Mouse (Mus musculus): ENCODE data around the gene Dusp9. TPM values are rescaled to one million over a fixed set of nuclear protein-coding genes. Genes with fewer than 3 reads are reported as not detected.
A peak's percentile ranks its signal among the peaks of the same experiment; 100 is the strongest.

The Dusp9 gene
- polyA plus RNA-seq, 1 experiment from 2014 or later = 3.9 TPM

GRCm38 (mm10) chrX:73639901-73640469 lies 766 bp downstream of the Dusp9 start:
- Histone ChIP-seq H3K4me1 (ENCODE audit: insufficient read depth) (0 out of 2 replicates have a peak, but pooled peaks cover 3% of the 10 kb centered on the region), H3K9me3 (ENCODE audit: low read length) (no peaks in the 10 kb centered on the region), H3K4me2 (ENCODE audit: low read depth, low read length) (peak overlapping the region; percentile 63), H3K4me3 (ENCODE audit: low read depth, low read length) (peak overlapping the region; percentile 36), H3K9ac (replicated peaks) (no peak overlapping the region), H3K27ac (ENCODE audit: low read depth) (no peak overlapping the region), H3K36me3 (replicated peaks; ENCODE audit: insufficient read depth, low read length) (no peaks in the 10 kb centered on the region), H3K27me3 (ENCODE audit: insufficient read depth, low read length) (peaks cover 36% of the 10 kb centered on the region)
- no peak for TF ChIP-seq CTCF (IDR thresholded peaks at IDR 0.05; ENCODE audit: low read depth)
- no peak for TF ChIP-seq EP300 (IDR thresholded peaks at IDR 0.05; ENCODE audit: low read depth)
- no peak for ATAC-seq
- no peak for DNase-seq
- 22% methylated on average over 31 of the region's 41 CpGs for WGBS (ENCODE audit: insufficient replicate concordance)

GRCm38 (mm10) chrX:73645121-73645520 lies 5.9 kb downstream of the Dusp9 start:
- no peak overlapping the region for H3K27ac ChIP-seq (ENCODE audit: low read depth)
- 50% methylated on average over 4 of the region's 4 CpGs for WGBS (ENCODE audit: insufficient replicate concordance)
- H3K4me1 ChIP-seq (ENCODE audit: insufficient read depth) = no peaks in the 10 kb centered on the region

DNA sequence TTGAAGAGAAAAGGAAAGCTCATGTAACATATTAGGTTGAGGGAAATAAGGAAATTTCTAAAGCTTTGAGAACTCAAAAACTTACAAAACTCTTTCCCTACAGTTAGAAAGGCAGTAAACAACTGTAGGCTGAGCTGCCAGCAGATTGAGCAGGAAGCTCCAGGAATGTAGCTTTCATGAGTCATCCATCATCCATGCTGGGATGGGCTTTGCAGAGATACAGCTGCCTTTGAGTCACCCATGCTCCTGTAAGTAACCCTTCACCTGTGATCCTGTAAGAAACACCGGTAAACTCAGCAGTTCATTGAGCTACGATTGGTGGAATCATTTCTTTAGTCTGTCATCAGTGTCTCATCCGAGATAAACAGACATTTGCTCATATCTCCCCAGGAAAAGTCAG lies 11.7 kb downstream of the Dusp9 start:
- Histone ChIP-seq H3K27ac (ENCODE audit: low read depth) (no peak overlapping the region), H3K4me3 (ENCODE audit: low read depth, low read length) (no peak overlapping the region), H3K27me3 (ENCODE audit: insufficient read depth, low read length) (no peaks in the 10 kb centered on the region), H3K4me2 (ENCODE audit: low read depth, low read length) (no peak overlapping the region), H3K4me1 (ENCODE audit: insufficient read depth) (no peaks in the 10 kb centered on the region), H3K9ac (replicated peaks) (no peak overlapping the region), H3K9me3 (ENCODE audit: low read length) (no peaks in the 10 kb centered on the region), H3K36me3 (replicated peaks; ENCODE audit: insufficient read depth, low read length) (no peaks in the 10 kb centered on the region)
- WGBS (ENCODE audit: insufficient replicate concordance) = 65% methylated on average over 3 of the region's 3 CpGs
- ATAC-seq = no peak
- DNase-seq = no peak
- TF ChIP-seq EP300 (IDR thresholded peaks at IDR 0.05; ENCODE audit: low read depth) = no peak
- TF ChIP-seq CTCF (IDR thresholded peaks at IDR 0.05; ENCODE audit: low read depth) = no peak

More at GRCm38 (mm10) chrX:73645121-73645520, 5.9 kb downstream of the Dusp9 start:
- Histone ChIP-seq H3K9me3 (ENCODE audit: low read length) (no peaks in the 10 kb centered on the region), H3K9ac (replicated peaks) (no peak overlapping the region), H3K4me2 (ENCODE audit: low read depth, low read length) (no peak overlapping the region), H3K27me3 (ENCODE audit: insufficient read depth, low read length) (peaks cover 1% of the 10 kb centered on the region), H3K4me3 (ENCODE audit: low read depth, low read length) (no peak overlapping the region), H3K36me3 (replicated peaks; ENCODE audit: insufficient read depth, low read length) (no peaks in the 10 kb centered on the region)
- no peak for TF ChIP-seq CTCF (IDR thresholded peaks at IDR 0.05; ENCODE audit: low read depth)
- no peak for TF ChIP-seq EP300 (IDR thresholded peaks at IDR 0.05; ENCODE audit: low read depth)
- DNase-seq = no peak
- ATAC-seq = no peak

GRCm38 (mm10) chrX:73653392-73653791 lies 14.2 kb downstream of the Dusp9 start:
- Histone ChIP-seq H3K27ac (ENCODE audit: low read depth) (0 out of 2 replicates have a peak overlapping the region, but pooled peaks have one; percentile 18), H3K9me3 (ENCODE audit: low read length) (no peaks in the 10 kb centered on the region), H3K4me3 (ENCODE audit: low read depth, low read length) (no peak overlapping the region), H3K27me3 (ENCODE audit: insufficient read depth, low read length) (no peaks in the 10 kb centered on the region), H3K36me3 (replicated peaks; ENCODE audit: insufficient read depth, low read length) (no peaks in the 10 kb centered on the region), H3K9ac (replicated peaks) (no peak overlapping the region), H3K4me1 (ENCODE audit: insufficient read depth) (no peaks in the 10 kb centered on the region), H3K4me2 (ENCODE audit: low read depth, low read length) (no peak overlapping the region)
- DNase-seq = no peak
- peak; percentile 76 for ATAC-seq
- no peak for TF ChIP-seq EP300 (IDR thresholded peaks at IDR 0.05; ENCODE audit: low read depth)
- TF ChIP-seq CTCF (IDR thresholded peaks at IDR 0.05; ENCODE audit: low read depth) = no peak
- WGBS (ENCODE audit: insufficient replicate concordance) = 68% methylated on average over 6 of the region's 6 CpGs

GRCm38 (mm10) chrX:73654177-73654576 lies 15.0 kb downstream of the Dusp9 start:
- no peaks in the 10 kb centered on the region for H3K9me3 ChIP-seq (ENCODE audit: low read length)
- H3K36me3 ChIP-seq (replicated peaks; ENCODE audit: insufficient read depth, low read length) = no peaks in the 10 kb centered on the region
- ATAC-seq = peak; percentile 79
- no peaks in the 10 kb centered on the region for H3K4me1 ChIP-seq (ENCODE audit: insufficient read depth)
- H3K4me3 ChIP-seq (ENCODE audit: low read depth, low read length) = no peak overlapping the region
- H3K4me2 ChIP-seq (ENCODE audit: low read depth, low read length) = peak overlapping the region; percentile 36; the same call in 1 of the 2 replicates
- WGBS (ENCODE audit: insufficient replicate concordance) = 22% methylated on average over 6 of the region's 6 CpGs
- H3K27me3 ChIP-seq (ENCODE audit: insufficient read depth, low read length) = no peaks in the 10 kb centered on the region
- H3K9ac ChIP-seq (replicated peaks) = no peak overlapping the region
- 0 out of 2 replicates have a peak overlapping the region, but pooled peaks have one; percentile 18 for H3K27ac ChIP-seq (ENCODE audit: low read depth)
- DNase-seq = peak; percentile 77
- TF ChIP-seq CTCF (IDR thresholded peaks at IDR 0.05; ENCODE audit: low read depth) (peak; percentile 96), EP300 (IDR thresholded peaks at IDR 0.05; ENCODE audit: low read depth) (no peak)

DNA sequence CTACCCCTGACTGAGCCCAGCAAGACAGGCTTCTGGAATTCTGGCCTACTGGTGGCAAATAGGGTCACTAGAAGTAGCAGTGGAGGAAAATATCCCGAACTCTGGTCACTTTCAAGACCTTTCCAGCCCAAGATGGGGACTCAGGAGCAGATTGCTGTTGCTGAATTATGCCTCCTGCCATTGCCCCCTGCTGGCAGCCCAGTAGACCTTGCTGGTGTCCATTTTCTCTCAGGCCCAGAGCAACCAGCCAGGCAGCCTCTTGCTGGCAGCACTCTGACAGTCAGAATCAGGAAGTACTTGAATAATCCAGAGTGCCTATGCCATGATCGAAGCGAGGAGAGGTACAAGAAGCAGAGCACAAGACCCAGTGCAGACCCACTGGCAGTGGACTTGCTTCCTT lies 16.3 kb downstream of the Dusp9 start:
- DNase-seq = peak; percentile 52
- ATAC-seq = no peak
- H3K4me2 ChIP-seq (ENCODE audit: low read depth, low read length) = no peak overlapping the region
- 49% methylated on average over 3 of the region's 3 CpGs for WGBS (ENCODE audit: insufficient replicate concordance)
- H3K9ac ChIP-seq (replicated peaks) = no peak overlapping the region
- no peak overlapping the region for H3K4me3 ChIP-seq (ENCODE audit: low read depth, low read length)
- no peak overlapping the region for H3K27ac ChIP-seq (ENCODE audit: low read depth)
- no peaks in the 10 kb centered on the region for H3K36me3 ChIP-seq (replicated peaks; ENCODE audit: insufficient read depth, low read length)
- no peaks in the 10 kb centered on the region for H3K9me3 ChIP-seq (ENCODE audit: low read length)
- TF ChIP-seq CTCF (IDR thresholded peaks at IDR 0.05; ENCODE audit: low read depth) (peak; percentile 63), EP300 (IDR thresholded peaks at IDR 0.05; ENCODE audit: low read depth) (no peak)
- H3K27me3 ChIP-seq (ENCODE audit: insufficient read depth, low read length) = no peaks in the 10 kb centered on the region
- H3K4me1 ChIP-seq (ENCODE audit: insufficient read depth) = no peaks in the 10 kb centered on the region

All from liver, postnatal 0 days (tissue).